Mouse (Mus musculus) embryonic facial prominence, embryonic 14.5 days (tissue): Measurements from ENCODE around the gene Fam234b. TPM values are rescaled to one million over a fixed set of nuclear protein-coding genes. Genes with fewer than 3 reads are reported as not detected.

ENCODE experiments used
- polyA plus RNA-seq: library from polyadenylated mRNA; unstranded; fragments of >200 nt; fragmentation: Nextera tagmentation; extraction: Ambion mirVana; gene quantifications from 2 replicates; pipeline ENCODE4 v1.2.1, GENCODE M21; 2014

The Fam234b gene
- polyA plus RNA-seq, 1 experiment from 2014 or later = 21.0 TPM

Other genes with a start within 250 kb of the Fam234b start
- 5.4 and 5.5 TPM in 2 replicates for gene Apold1, start 216.3 kb upstream of the Fam234b start, polyA plus RNA-seq
- gene Ddx47, start 186.4 kb upstream of the Fam234b start, polyA plus RNA-seq = 90.0 and 90.8 TPM in 2 replicates
- 4.4 and 5.2 TPM in 2 replicates for gene Gprc5a, start 132.3 kb upstream of the Fam234b start, polyA plus RNA-seq
- 0.21 TPM in 1 of 2 replicates, not detected in the other for gene Gprc5d, start 79.7 kb upstream of the Fam234b start, polyA plus RNA-seq
- 7.4 and 12.2 TPM in 2 replicates for gene Hebp1, start within 50 bp of the Fam234b start, polyA plus RNA-seq
- 0.93 and 1.3 TPM in 2 replicates for gene Gsg1, start 56.4 kb downstream of the Fam234b start, polyA plus RNA-seq
- 0.31 TPM in 1 of 2 replicates, not detected in the other for gene Pbp2, start 112.4 kb downstream of the Fam234b start, polyA plus RNA-seq
- 56.5 and 70.8 TPM in 2 replicates for gene Emp1, start 164.6 kb downstream of the Fam234b start, polyA plus RNA-seq